Mouse (Mus musculus) stomach, embryonic 14.5 days (tissue): ENCODE data around the gene Zmym3. TPM values are rescaled to one million over a fixed set of nuclear protein-coding genes. Genes with fewer than 3 reads are reported as not detected.
A peak's percentile ranks its signal among the peaks of the same experiment; 100 is the strongest.

ENCODE experiments used
- ATAC-seq: fragments of 200-750 bp; cut with Nextera tagmentation; 2 replicates; pipeline ENCODE4 v1.8.0; 2017; ENCODE audit warnings: low read depth, moderate TSS enrichment; ENCODE audit not compliant: insufficient number of reproducible peaks, insufficient read depth, low FRiP score
- H3K27ac ChIP-seq: fragments of 300-500 bp; sonication (generic); 2 replicates; pipeline ENCODE4 v1.5.1; 2014; ENCODE audit warnings: mild to moderate bottlenecking, low read length, moderate library complexity, mixed read lengths
- H3K27me3 ChIP-seq: fragments of 300-500 bp; sonication (generic); 2 replicates; pipeline ENCODE4 v1.6.1; 2014; ENCODE audit warnings: low read length, control low read depth, mixed read lengths; ENCODE audit not compliant: control insufficient read depth, insufficient read depth
- H3K36me3 ChIP-seq: fragments of 300-500 bp; sonication (generic); 2 replicates; pipeline ENCODE4 v1.6.1; 2014; ENCODE audit warnings: mild to moderate bottlenecking, control low read depth, low read length, moderate library complexity, mixed read lengths; ENCODE audit not compliant: control insufficient read depth, insufficient read depth
- H3K4me1 ChIP-seq: fragments of 300-500 bp; sonication (generic); 2 replicates; pipeline ENCODE4 v1.6.1; 2014; ENCODE audit warnings: low read length, control low read depth, mixed read lengths; ENCODE audit not compliant: control insufficient read depth, insufficient read depth
- H3K4me2 ChIP-seq: fragments of 300-500 bp; sonication (generic); replicated peaks from 2 replicates; pipeline ENCODE4 v1.6.1; 2014; ENCODE audit warnings: low read depth, low read length, control low read depth
- H3K4me3 ChIP-seq: fragments of 300-500 bp; sonication (generic); 2 replicates; pipeline ENCODE4 v1.5.1; 2014; ENCODE audit warnings: low read depth, low read length, control low read depth
- H3K9ac ChIP-seq: fragments of 300-500 bp; sonication (generic); replicated peaks from 2 replicates; pipeline ENCODE4 v1.6.1; 2014; ENCODE audit warnings: low read depth, mild to moderate bottlenecking, control low read depth, low read length, moderate library complexity, mixed read lengths
- H3K9me3 ChIP-seq: fragments of 300-500 bp; sonication (generic); 2 replicates; pipeline ENCODE4 v1.6.1; 2016; ENCODE audit warnings: low read depth, low read length, control low read depth; ENCODE audit not compliant: control insufficient read depth
- WGBS: fragments of 180-500 bp; shearing (Covaris S2); extraction: QIAGEN DNeasy Blood & Tissue Kit; methylation state at CpG from one replicate; pipeline ENCODE4 v1.1.7; 2014; 5-methylcytosine and 5-hydroxymethylcytosine counted together
- polyA plus RNA-seq: library from polyadenylated mRNA; unstranded; fragments of >200 nt; fragmentation: Nextera tagmentation; extraction: Ambion mirVana; gene quantifications from 2 replicates; pipeline ENCODE4 v1.2.1, GENCODE M21; 2014

The Zmym3 gene
- 28.0 and 30.4 TPM in 2 replicates for polyA plus RNA-seq

DNA sequence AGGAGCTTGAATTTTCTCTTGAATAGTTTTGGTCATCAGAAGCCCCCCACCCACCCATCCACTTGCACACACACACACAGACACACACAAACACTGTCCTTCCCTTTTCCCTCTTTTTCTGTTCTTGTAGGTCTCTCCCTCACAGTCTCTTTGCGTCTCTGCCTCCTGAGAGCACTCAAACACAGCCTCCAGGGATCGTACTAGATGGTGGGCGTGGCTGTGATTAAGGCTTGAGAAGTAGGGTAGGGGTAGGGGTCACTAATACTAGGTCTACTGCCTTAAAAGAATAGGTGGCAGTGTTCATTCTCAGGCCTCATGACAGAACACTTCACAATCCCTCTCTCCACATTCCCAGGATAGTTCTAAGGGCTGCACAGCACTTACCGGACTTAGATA lies at the start of gene Zmym3:
Zmym3 (minus strand) TSS at position 150 of the 396 bp plus-strand sequence.
- Histone ChIP-seq H3K27me3 (no peaks in the 10 kb centered on the region), H3K9ac (peak within 1 kb of the TSS; percentile 46; the same call in 1 of the 2 replicates), H3K4me3 (peak within 1 kb of the TSS; percentile 48), H3K9me3 (no peaks in the 10 kb centered on the region), H3K4me2 (peak within 1 kb of the TSS; percentile 44), H3K36me3 (no peaks in the 10 kb centered on the region; the same call in 1 of the 2 replicates), H3K4me1 (peaks cover 5% of the 10 kb centered on the region; the same call in 1 of the 2 replicates), H3K27ac (peak within 1 kb of the TSS; percentile 61; the same call in 1 of the 2 replicates)
- no peak for ATAC-seq
- WGBS: 31% methylated on average over 4 of the region's 4 CpGs

DNA sequence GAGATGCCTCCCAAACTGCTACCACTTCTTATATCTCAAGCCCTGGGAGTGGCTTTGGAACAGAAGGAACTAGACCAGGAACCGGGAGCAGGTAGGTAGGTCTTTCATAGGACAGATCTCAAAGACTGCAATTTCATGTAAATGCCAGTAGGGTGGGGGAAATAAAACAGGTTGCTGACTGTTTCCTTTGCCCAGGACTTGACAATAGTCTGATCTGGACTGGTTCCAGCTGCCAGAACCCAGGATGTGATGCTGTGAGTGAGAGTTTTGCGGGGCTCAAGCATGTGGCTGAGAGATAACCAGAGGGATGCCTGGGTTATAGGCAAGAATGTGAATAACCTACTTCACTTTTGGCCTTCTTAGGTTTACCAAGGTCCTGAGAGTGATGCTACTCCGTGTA lies 30.9 kb upstream of the Zmym3 start:
- Histone ChIP-seq H3K36me3 (peaks cover 5% of the 10 kb centered on the region; the same call in 1 of the 2 replicates), H3K4me2 (no peak overlapping the region), H3K4me1 (no peaks in the 10 kb centered on the region), H3K27me3 (no peaks in the 10 kb centered on the region), H3K4me3 (no peak overlapping the region), H3K9me3 (no peaks in the 10 kb centered on the region), H3K9ac (no peak overlapping the region), H3K27ac (no peak overlapping the region)
- ATAC-seq: no peak
- WGBS: 86% methylated on average over 3 of the region's 3 CpGs

- no peak overlapping the region for H3K4me2 ChIP-seq
- no peaks in the 10 kb centered on the region for H3K4me1 ChIP-seq
- H3K9ac ChIP-seq: no peak overlapping the region
- H3K27me3 ChIP-seq: no peaks in the 10 kb centered on the region
- no peak overlapping the region for H3K27ac ChIP-seq
- no peaks in the 10 kb centered on the region for H3K9me3 ChIP-seq
- ATAC-seq: no peak
- WGBS: 71% methylated on average over 1 of the region's 1 CpGs
- H3K36me3 ChIP-seq: peaks cover 9% of the 10 kb centered on the region; the same call in 1 of the 2 replicates
- no peak overlapping the region for H3K4me3 ChIP-seq
These were observed 30.5 kb upstream of the Zmym3 start for GRCm38 (mm10) chrX:101451147-101451546.

- Histone ChIP-seq H3K9me3 (no peaks in the 10 kb centered on the region), H3K4me2 (no peak within 1 kb of the TSS), H3K27me3 (no peaks in the 10 kb centered on the region), H3K27ac (no peak within 1 kb of the TSS), H3K36me3 (peaks cover 19% of the 10 kb centered on the region; the same call in 1 of the 2 replicates), H3K9ac (no peak within 1 kb of the TSS), H3K4me1 (no peaks in the 10 kb centered on the region), H3K4me3 (no peak within 1 kb of the TSS)
- WGBS: 72% methylated on average over 4 of the region's 4 CpGs
- no peak for ATAC-seq
These were observed 28.3 kb upstream of the Zmym3 start, which contains the start of gene Itgb1bp2 for GRCm38 (mm10) chrX:101448886-101449475. TSS of gene Itgb1bp2 (plus strand) at chrX:101449088.

DNA sequence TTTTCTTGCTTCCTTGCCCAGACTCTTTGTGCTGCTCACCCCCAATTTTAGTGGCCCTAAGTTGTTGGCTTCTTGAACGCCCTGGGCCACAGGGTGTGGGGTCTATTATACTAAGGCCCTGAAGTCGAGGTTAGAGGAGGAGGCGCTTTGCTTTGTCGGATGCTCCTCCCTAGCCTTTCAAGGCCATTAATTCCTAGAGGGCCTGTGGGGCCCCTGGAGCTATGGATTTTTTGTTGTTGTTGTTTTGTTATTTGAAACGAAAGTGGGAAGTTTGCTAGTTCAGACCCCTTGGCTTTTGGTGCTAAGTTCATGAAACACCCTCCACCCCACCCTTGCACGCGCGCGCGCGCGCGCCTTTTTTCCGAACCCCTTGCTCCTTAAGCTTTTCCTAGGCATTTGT lies 9.3 kb upstream of the Zmym3 start:
- peak overlapping the region; percentile 97 for H3K27ac ChIP-seq

DNA sequence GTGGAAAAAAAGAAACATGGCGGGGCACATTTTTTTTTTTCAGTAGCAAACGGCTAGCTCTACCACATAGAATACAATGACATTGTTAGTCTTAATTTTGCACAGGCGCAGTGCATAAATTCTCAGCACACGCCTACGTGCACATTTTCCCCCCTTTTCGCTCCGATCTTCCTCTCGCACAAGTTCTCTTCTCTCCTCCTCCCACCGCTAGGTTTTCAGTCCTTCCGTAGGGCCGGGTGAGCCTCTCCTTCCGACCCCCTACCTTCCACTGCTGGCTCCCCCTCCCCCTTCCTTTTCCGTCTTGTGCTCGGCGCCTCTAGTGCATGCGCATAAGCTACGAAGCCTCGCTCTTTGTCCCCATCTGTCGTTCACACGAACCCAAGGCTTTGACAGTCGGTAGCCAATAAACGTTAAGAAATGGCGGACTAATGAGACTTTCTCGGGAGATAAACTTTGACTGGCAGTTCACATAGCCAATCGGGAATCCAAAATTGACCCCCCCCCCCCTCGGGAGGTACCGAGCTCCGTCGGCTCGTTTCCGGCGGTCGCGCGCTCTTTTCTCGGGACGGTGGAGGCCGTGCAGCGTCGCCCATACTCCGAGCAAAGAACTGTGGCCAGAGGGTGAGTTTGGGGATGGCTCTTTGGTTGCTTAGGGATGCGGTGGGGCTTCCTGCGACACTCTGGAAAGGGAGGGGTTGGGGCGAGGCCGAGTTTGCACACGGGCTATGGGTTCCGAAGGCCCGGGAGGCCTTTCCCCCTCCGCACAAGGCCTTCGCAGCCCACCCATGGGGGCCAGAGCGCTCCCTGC lies 8.7 kb upstream of the Zmym3 start, which contains the start of gene Nono:
Nono (plus strand) TSS at position 177 of the 808 bp plus-strand sequence.
- Histone ChIP-seq H3K4me2 (peak within 1 kb of the TSS; percentile 53), H3K4me3 (peak within 1 kb of the TSS; percentile 56), H3K4me1 (no peaks in the 10 kb centered on the region), H3K27me3 (no peaks in the 10 kb centered on the region), H3K36me3 (peaks cover 8% of the 10 kb centered on the region; the same call in 1 of the 2 replicates), H3K9ac (peak within 1 kb of the TSS; percentile 71), H3K27ac (peak within 1 kb of the TSS; percentile 97), H3K9me3 (no peaks in the 10 kb centered on the region)
- ATAC-seq: peak; percentile 96
- 24% methylated on average over 49 of the region's 51 CpGs for WGBS

More for the DNA sequence above, 9.3 kb upstream of the Zmym3 start:
- 17% methylated on average over 14 of the region's 14 CpGs for WGBS
- no peaks in the 10 kb centered on the region for H3K9me3 ChIP-seq
- H3K9ac ChIP-seq: peak overlapping the region; percentile 71
- H3K4me3 ChIP-seq: peak overlapping the region; percentile 56
- H3K4me1 ChIP-seq: no peaks in the 10 kb centered on the region
- ATAC-seq: 0 out of 2 replicates have a peak, but pooled peaks have one; percentile 35
- peak overlapping the region; percentile 53 for H3K4me2 ChIP-seq
- H3K27me3 ChIP-seq: no peaks in the 10 kb centered on the region
- peaks cover 8% of the 10 kb centered on the region; the same call in 1 of the 2 replicates for H3K36me3 ChIP-seq

DNA sequence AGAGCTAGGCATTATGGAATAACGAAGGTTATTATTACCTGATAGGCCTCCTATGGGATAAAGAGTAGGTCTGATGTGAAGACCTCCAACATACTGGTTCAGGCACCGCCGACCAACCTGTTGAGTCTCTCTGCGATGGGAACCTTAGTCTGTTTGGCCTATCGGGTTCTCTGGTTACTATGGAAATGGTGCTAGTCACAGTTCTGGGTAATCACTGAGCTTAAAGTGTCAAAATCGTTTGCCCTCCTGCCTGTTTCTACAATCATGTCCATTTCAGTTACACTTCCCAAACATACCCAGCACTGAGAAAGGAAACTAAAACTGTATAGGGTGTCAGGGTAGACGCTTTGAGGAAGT lies 8.1 kb upstream of the Zmym3 start:
- Histone ChIP-seq H3K27ac (peak overlapping the region; percentile 90), H3K36me3 (peaks cover 8% of the 10 kb centered on the region; the same call in 1 of the 2 replicates), H3K9ac (no peak overlapping the region), H3K4me1 (no peaks in the 10 kb centered on the region), H3K27me3 (no peaks in the 10 kb centered on the region), H3K4me3 (peak overlapping the region; percentile 19), H3K9me3 (no peaks in the 10 kb centered on the region), H3K4me2 (peak overlapping the region; percentile 43)
- 28% methylated on average over 7 of the region's 7 CpGs for WGBS
- ATAC-seq: no peak

GRCm38 (mm10) chrX:101427774-101428173 lies 7.1 kb upstream of the Zmym3 start:
- H3K9ac ChIP-seq: no peak overlapping the region
- no peak overlapping the region for H3K4me3 ChIP-seq
- WGBS: 4% methylated on average over 1 of the region's 1 CpGs
- H3K4me1 ChIP-seq: no peaks in the 10 kb centered on the region
- peaks cover 5% of the 10 kb centered on the region; the same call in 1 of the 2 replicates for H3K36me3 ChIP-seq
- H3K27me3 ChIP-seq: no peaks in the 10 kb centered on the region
- H3K27ac ChIP-seq: no peak overlapping the region
- no peaks in the 10 kb centered on the region for H3K9me3 ChIP-seq
- H3K4me2 ChIP-seq: no peak overlapping the region
- no peak for ATAC-seq
